Comparison of ENCODE assay signal across 9 mouse cellular contexts in the genomic region with DNA sequence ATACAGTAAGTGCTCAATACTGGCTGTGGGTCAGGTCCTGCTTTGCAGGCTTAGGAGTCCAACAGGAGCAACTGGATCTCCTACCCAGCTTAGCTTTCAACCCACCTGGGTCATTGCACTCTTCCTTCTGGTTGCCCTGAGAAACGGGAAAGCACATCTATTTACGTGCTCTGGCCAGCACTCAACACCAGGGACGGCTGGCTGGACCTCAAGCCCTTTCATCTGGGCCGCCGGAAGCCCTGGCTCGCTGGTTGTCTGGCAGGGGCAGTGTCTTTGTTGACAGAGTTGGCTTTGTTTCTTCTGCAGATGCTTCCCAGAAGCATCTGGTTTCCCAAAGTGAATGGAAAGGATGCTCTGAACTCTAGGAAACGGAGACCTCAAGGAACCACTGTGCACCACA. TPM values are rescaled to one million over a fixed set of nuclear protein-coding genes. Genes with fewer than 3 reads are reported as not detected.
DNase-seq lines count a peak whose midpoint lies in the region; ATAC-seq and TF ChIP-seq lines count a peak whose summit lies in the region.
"Had no signal": no experiment of that assay in that cellular context is flagged by ENCODE, and none has a peak within 500 bp of the region (broad histone marks: within the 10 kb centered on the region; RNA-seq: fewer than 3 reads in every experiment).

No protein-coding gene starts in this region.

- 60% methylated on average over 7 of the region's 7 CpGs for WGBS in liver, postnatal 0 days (ENCODE audit: insufficient replicate concordance)

- H3K4me2 ChIP-seq in liver, postnatal 0 days (ENCODE audit: low read depth, low read length): no peak overlapping the region
- H3K4me2 ChIP-seq: embryonic facial prominence, embryonic 13.5 days had no signal

- 0 out of 2 replicates have a peak overlapping the region, but pooled peaks have one; percentile 30 for H3K27ac ChIP-seq in liver, postnatal 0 days (ENCODE audit: low read depth)
- H3K27ac ChIP-seq in layer of hippocampus, adult 2 months: no peak overlapping the region
- H3K27ac ChIP-seq: embryonic facial prominence, embryonic 13.5 days had no signal

- no peak for TF ChIP-seq EP300 in liver, postnatal 0 days (IDR thresholded peaks at IDR 0.05; ENCODE audit: low read depth)

- peak; percentile 83 for ATAC-seq in liver, postnatal 0 days
- no peak for ATAC-seq in inflammation-experienced regulatory T-cells, adult 6 months

- H3K36me3 ChIP-seq in liver, postnatal 0 days (replicated peaks; ENCODE audit: insufficient read depth, low read length): no peaks in the 10 kb centered on the region
- H3K36me3 ChIP-seq: embryonic facial prominence, embryonic 13.5 days had no signal

- no peak overlapping the region for H3K4me3 ChIP-seq in liver, postnatal 0 days (ENCODE audit: low read depth, low read length)
- no peak overlapping the region for H3K4me3 ChIP-seq in layer of hippocampus, adult 2 months
- H3K4me3 ChIP-seq: embryonic facial prominence, embryonic 13.5 days had no signal

- TF ChIP-seq CTCF in liver, postnatal 0 days (IDR thresholded peaks at IDR 0.05; ENCODE audit: low read depth): no peak
- no peak for TF ChIP-seq CTCF in layer of hippocampus, adult 2 months (conservative IDR thresholded peaks at IDR 0.05)

- H3K9ac ChIP-seq in liver, postnatal 0 days (replicated peaks): no peak overlapping the region
- H3K9ac ChIP-seq: embryonic facial prominence, embryonic 13.5 days had no signal

- H3K4me1 ChIP-seq in liver, postnatal 0 days (ENCODE audit: insufficient read depth): peaks cover 17% of the 10 kb centered on the region

- no peaks in the 10 kb centered on the region for H3K27me3 ChIP-seq in liver, postnatal 0 days (ENCODE audit: insufficient read depth, low read length)

- H3K9me3 ChIP-seq in liver, postnatal 0 days (ENCODE audit: low read length): no peaks in the 10 kb centered on the region
- H3K9me3 ChIP-seq: embryonic facial prominence, embryonic 13.5 days had no signal

- peak; percentile 42 to 47 for DNase-seq in left cerebral cortex, postnatal 14 days (ENCODE audit: low spot score in 2 of 2)
- DNase-seq in left cerebral cortex, adult 11 months (ENCODE audit: low spot score): no peak
- peak; percentile 38 for DNase-seq in embryo, embryonic 9.5 days (ENCODE audit: extremely low spot score)
- peak; percentile 56 for DNase-seq in heart, postnatal 25 days (ENCODE audit: low spot score)
- DNase-seq in liver, postnatal 0 days: peak; percentile 69
- no peak for DNase-seq in thymus, postnatal 25 days
- DNase-seq in layer of hippocampus, adult 2 months (ENCODE audit: low spot score in 2 of 2): no peak

- intact Hi-C loops in left cerebral cortex, postnatal 14 days (cut with DNase I): no loop called here
- intact Hi-C loops in heart, postnatal 25 days (cut with DNase I): no loop called here

RNA-seq across cellular contexts. Expression of a gene that starts 39.3 kb away (rescaled TPM):
- 100 to 1,000 TPM; 103 to 119 TPM for total RNA-seq in left cerebral cortex, postnatal 14 days (2021)
- total RNA-seq in heart, postnatal 25 days (2021): 10 to 100 TPM; 16.4 to 21.6 TPM
- 37.1 and 39.9 TPM in 2 replicates for polyA plus RNA-seq in liver, postnatal 0 days (2015; fragmentation: Nextera tagmentation; extraction: Ambion mirVana)
- 10 to 100 TPM; 26.9 to 64.6 (median 28.4) TPM for polyA plus RNA-seq in inflammation-experienced regulatory T-cells, adult 6 months (2017; shearing (Covaris generic))
- total RNA-seq in layer of hippocampus, adult 2 months (2021): 100 to 1,000 TPM; 139 to 140 TPM

Comparison
In these comparisons a context has a peak if more than half of its experiments do, and no peak if none do; other contexts are left out.
1. DNase-seq: peak in left cerebral cortex, postnatal 14 days (2 of 2), embryo, embryonic 9.5 days (single experiment), heart, postnatal 25 days (single experiment) and liver, postnatal 0 days (single experiment); none in left cerebral cortex, adult 11 months (single experiment), thymus, postnatal 25 days (single experiment) and layer of hippocampus, adult 2 months (0 of 2).
2. RNA of a gene that starts 39.3 kb away (total RNA-seq): 139 to 140 TPM in layer of hippocampus, adult 2 months and 103 to 119 TPM in left cerebral cortex, postnatal 14 days; 16.4 to 21.6 TPM in heart, postnatal 25 days; every median in the first group is over 4 times any median in the second.